Mouse (Mus musculus) retina, postnatal 1 day (tissue): ENCODE measurements at regions not wholly inside any gene's neighbourhood (a gene's known extent, or its start where the extent isn't known, plus 50 kb on each side); places are given as distances from the start of the nearest gene placed in this dataset.

ENCODE experiments used
- DNase-seq: peaks from one replicate; pipeline ENCODE4 v3.0.0-alpha.2; 2012

GRCm38 (mm10) chr12:15964073-15964472, 147.4 kb upstream of the Trib2 start:
- DNase-seq = no peak

DNA sequence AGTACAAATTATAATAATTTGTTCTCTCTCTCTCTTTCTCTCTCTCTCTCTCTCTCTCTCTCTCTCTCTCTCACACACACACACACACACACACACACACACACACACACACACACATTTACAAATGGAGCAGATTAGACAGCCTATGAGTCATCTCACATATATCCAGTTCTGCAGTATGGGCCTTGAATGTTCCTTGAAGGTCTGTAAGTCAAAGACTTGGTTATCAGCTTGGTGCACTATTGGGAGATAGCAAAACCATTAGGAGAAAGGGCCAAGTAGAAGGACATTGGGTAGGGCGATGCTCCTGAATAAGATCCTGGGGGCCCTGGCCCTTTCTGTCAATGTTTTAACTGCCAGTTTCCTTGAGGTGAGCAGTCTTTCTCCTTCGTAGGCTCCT, 145.1 kb upstream of the Trib2 start:
- no peak for DNase-seq

DNA sequence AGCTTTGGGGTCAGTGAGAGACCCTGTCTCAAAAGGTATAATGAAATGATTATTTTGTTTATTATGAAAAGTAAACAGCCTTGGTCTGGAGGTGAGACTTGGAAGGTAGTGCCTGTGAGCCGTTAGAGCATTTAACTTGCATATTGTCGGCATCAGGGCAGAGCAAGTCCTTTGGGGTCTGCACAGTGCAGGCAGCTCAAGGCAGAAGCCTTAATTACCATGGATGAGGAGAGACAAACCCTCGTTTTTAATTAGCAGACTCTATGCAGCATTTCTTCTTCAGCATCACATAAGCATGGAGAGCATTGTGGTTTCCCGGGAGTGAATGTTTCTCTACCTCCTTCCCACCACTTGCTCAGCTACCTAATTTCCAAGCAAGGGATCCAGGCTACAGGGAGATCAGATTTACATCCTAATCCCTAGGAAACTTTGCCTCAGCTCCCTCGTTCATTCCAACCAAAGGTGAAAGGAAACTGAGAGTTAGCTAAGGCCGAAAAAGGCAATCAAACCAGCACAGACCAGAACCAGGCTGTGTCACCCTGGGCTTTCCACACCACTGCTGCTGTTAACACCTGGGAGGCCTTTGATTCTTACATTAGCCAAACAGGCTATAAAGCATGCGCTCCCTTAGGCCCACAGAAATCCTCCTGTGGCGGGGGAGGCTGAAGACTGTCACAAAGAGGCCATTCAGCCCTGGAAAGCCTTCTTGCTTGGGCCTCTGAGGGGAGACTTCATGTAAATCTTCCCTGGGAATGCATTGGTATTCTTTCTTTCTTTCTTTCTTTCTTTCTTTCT, 120.9 kb upstream of the Trib2 start:
- peak; percentile 29 for DNase-seq

- no peak for DNase-seq
Measured at GRCm38 (mm10) chr12:15932067-15932466, 115.3 kb upstream of the Trib2 start.

GRCm38 (mm10) chr12:15931535-15931934, 114.8 kb upstream of the Trib2 start:
- DNase-seq = no peak

- no peak for DNase-seq
Measured at GRCm38 (mm10) chr12:15930155-15930554, 113.4 kb upstream of the Trib2 start.

DNA sequence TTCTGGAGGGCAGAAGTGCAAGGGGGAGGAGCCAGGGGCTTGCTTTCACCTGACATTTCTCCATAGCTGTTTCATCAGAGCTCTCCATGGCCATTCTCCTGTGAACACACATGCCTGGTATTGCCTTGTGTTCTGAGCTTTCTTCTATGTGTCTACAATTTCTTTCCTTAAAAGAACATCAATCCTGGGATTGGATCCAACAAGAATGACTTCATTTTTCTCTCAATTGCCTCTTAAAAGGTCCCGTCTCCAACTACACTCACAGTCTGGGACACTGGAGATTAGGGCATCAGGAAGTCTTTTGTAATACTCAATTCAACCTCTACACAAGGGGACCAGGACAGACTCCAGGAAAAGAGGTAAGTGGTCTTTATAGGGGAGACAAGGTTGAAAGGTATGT, 112.8 kb upstream of the Trib2 start:
- no peak for DNase-seq

- DNase-seq = no peak
Measured at GRCm38 (mm10) chr12:15918291-15918690, 101.6 kb upstream of the Trib2 start.

GRCm38 (mm10) chr12:15912959-15913358, 96.2 kb upstream of the Trib2 start:
- DNase-seq = no peak

DNA sequence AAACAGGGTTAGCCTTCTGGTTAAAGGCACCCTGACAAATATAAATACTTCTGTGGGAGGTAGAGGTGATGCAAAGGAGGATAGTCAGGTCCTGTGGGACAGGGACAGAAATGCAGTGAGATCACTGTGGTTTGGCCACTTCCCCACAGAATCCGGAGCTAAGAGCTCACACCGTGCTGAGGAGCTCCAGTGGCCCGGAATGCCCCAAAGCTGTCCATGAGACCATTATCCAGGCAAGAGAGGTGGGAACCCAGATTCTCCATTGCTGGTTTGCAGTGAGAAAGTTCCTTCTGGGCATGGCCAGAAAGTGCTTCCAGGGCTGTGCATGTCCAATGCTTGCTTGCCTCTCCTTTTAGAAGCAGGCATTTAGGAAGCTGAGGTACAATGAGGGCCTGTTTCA, 95.8 kb upstream of the Trib2 start:
- no peak for DNase-seq

DNA sequence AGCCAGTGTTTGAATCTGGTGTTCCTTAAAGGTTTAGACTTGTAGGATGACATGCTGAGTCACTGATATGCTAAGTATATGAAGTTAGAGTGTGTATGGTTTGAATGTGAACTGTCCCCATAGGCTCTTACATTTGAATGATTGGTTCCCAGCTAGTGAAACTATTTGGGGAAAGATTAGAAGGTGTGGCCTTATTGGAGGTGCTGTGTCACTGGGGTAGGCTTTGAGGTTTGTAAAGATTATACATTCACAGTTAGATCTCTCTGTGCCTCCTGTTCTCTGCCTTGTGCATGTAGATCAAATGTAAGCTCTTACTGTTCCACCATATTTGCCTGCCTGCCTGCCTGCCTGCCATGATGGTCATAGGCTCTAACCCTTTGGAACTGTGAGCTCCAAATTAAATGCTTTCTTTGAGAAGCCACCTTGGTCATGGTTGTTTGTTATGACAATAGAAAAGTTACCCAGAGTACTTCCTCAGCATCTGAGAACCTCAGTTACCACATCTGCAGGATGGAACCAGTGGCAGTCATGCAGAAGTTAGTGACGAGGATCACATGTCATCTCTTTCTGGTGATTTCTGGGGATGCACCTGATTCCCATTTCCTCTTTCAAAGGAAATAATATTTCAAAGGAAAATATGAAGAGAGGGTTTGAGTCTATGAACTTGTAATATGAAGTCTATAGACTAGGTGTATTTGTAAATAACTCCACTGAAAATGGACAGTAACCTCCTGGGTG, 94.7 kb upstream of the Trib2 start:
- no peak for DNase-seq

- DNase-seq = peak; percentile 98
Measured at GRCm38 (mm10) chr12:15897539-15897938, 80.8 kb upstream of the Trib2 start.

DNA sequence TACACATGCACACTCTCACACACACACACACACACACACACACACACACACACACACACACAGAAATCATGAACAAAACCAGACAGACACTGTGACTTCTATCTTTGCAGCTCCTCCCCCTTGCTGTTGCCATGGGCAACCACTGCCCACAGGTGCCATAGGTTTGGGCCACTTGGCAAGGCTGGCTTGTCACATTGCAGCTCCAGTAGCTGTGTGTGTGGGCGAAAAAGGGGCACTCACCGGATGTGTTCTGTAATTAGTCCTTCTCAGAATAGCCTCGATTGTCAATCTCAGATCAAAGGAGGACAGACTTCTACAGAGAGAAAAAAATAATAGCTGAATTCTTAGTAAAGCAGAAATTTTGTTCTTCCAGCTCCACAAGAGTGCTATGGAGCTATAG, 79.8 kb upstream of the Trib2 start:
- peak; percentile 90 for DNase-seq

DNA sequence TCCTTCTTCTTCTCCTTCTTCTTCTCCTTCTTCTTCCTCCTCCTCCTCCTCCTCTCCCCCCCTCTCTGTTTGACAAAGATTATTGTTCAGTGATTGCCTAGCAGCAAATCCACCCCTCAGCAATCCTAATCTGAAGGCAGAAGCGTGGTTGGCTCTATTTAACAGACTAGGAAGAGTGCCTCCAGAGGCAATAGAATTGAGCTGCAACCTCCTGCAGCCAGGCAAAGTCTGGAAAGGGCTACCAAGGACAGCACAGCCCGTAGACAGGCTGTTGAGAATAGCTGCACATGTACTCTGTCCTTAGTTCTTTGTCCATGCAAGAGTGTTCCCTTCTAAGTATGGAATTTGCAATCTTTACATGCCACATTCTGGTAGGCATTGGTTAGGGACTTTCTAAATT, 78.5 kb upstream of the Trib2 start:
- peak; percentile 26 for DNase-seq

- DNase-seq = peak; percentile 94
Measured at GRCm38 (mm10) chr12:15890591-15890990, 73.9 kb upstream of the Trib2 start.

DNA sequence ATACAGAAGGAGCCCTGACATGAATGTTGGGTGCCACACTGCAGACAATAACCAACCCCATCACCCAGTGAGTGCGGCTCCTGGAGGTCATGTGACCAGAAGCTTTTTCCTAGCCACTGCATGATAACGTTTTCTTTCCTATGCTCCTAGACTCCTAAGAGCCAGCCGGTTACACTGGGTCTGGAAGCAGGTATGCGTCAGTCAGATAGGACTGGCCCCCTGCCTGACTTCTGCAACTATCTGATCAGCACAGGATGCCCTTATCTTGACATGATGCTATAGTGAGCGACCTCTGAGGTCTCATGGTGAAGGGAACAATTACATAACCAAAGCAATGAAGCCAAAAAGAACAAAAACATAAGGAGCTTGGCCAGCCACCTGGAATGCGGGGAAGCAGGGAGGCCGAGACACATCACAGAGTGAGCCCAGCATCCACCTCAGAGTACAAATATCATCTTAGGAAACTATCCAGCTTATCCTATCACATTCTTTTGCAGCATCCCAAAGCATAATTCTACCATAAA, 63.2 kb upstream of the Trib2 start:
- DNase-seq = no peak
